Mouse (Mus musculus): ENCODE results near the gene Gatc.
"Not testable (repeated sequence)": the region's sequence is repeated elsewhere in the genome, so short reads cannot be mapped to it uniquely, and the experiment has no call there.

Gene Gatc

GRCm38 (mm10) chr5:115340577-115341313, at the start of gene Gatc, which contains the start of gene Triap1:
Gene Gatc (minus strand): TSS chr5:115341178.
Gene Triap1 (plus strand): TSS chr5:115341225.
- peak; percentile 86 for DNase-seq (ENCODE audit: low read depth, low spot score)

GRCm38 (mm10) chr5:115378882-115379281, 37.9 kb upstream of the Gatc start:
- DNase-seq (ENCODE audit: low read depth, low spot score) = not testable (repeated sequence)

GRCm38 (mm10) chr5:115375436-115375835, 34.5 kb upstream of the Gatc start:
- no peak for DNase-seq (ENCODE audit: low read depth, low spot score)

- no peak for DNase-seq (ENCODE audit: low read depth, low spot score)
Measured at GRCm38 (mm10) chr5:115374204-115374820, 33.3 kb upstream of the Gatc start.

GRCm38 (mm10) chr5:115373441-115374203, 32.6 kb upstream of the Gatc start:
- peak; percentile 32 for DNase-seq (ENCODE audit: low read depth, low spot score)

- no peak for DNase-seq (ENCODE audit: low read depth, low spot score)
Measured at GRCm38 (mm10) chr5:115371736-115372135, 30.8 kb upstream of the Gatc start.

GRCm38 (mm10) chr5:115364782-115365181, 23.8 kb upstream of the Gatc start:
- DNase-seq (ENCODE audit: low read depth, low spot score) = no peak

GRCm38 (mm10) chr5:115362819-115363714, 22.1 kb upstream of the Gatc start:
- no peak for DNase-seq (ENCODE audit: low read depth, low spot score)

- no peak for DNase-seq (ENCODE audit: low read depth, low spot score)
Measured at GRCm38 (mm10) chr5:115362216-115362615, 21.2 kb upstream of the Gatc start.

- no peak for DNase-seq (ENCODE audit: low read depth, low spot score)
Measured at GRCm38 (mm10) chr5:115359851-115360372, 18.9 kb upstream of the Gatc start.

- no peak for DNase-seq (ENCODE audit: low read depth, low spot score)
Measured at GRCm38 (mm10) chr5:115359438-115359837, 18.5 kb upstream of the Gatc start.

GRCm38 (mm10) chr5:115358872-115359271, 17.9 kb upstream of the Gatc start:
- DNase-seq (ENCODE audit: low read depth, low spot score) = peak; percentile 68

GRCm38 (mm10) chr5:115355070-115355469, 14.1 kb upstream of the Gatc start:
- no peak for DNase-seq (ENCODE audit: low read depth, low spot score)

- no peak for DNase-seq (ENCODE audit: low read depth, low spot score)
Measured at GRCm38 (mm10) chr5:115351348-115351747, 10.4 kb upstream of the Gatc start.

GRCm38 (mm10) chr5:115349225-115349555, 8.2 kb upstream of the Gatc start:
- no peak for DNase-seq (ENCODE audit: low read depth, low spot score)

- DNase-seq (ENCODE audit: low read depth, low spot score) = peak; percentile 98
Measured at GRCm38 (mm10) chr5:115348546-115349224, 7.7 kb upstream of the Gatc start, which contains the start of gene Cox6a1. Gene Cox6a1 (minus strand): TSS chr5:115348981.

GRCm38 (mm10) chr5:115347564-115347963, 6.6 kb upstream of the Gatc start:
- DNase-seq (ENCODE audit: low read depth, low spot score) = peak; percentile 65

GRCm38 (mm10) chr5:115341314-115342165, 562 bp upstream of the Gatc start:
- DNase-seq (ENCODE audit: low read depth, low spot score) = no peak

- no peak for DNase-seq (ENCODE audit: low read depth, low spot score)
Measured at GRCm38 (mm10) chr5:115340007-115340406, 971 bp downstream of the Gatc start.

GRCm38 (mm10) chr5:115333626-115334025, 7.4 kb downstream of the Gatc start:
- DNase-seq (ENCODE audit: low read depth, low spot score) = no peak
